Mouse (Mus musculus) lung, postnatal 0 days (tissue): ENCODE measurements around the gene Prkrip1. TPM values are rescaled to one million over a fixed set of nuclear protein-coding genes. Genes with fewer than 3 reads are reported as not detected.
"Not testable (repeated sequence)": the region's sequence is repeated elsewhere in the genome, so short reads cannot be mapped to it uniquely, and the experiment has no call there.

Experiments
- ATAC-seq: fragments of 200-750 bp; cut with Nextera tagmentation; 2 replicates; pipeline ENCODE4 v1.8.0; 2017; ENCODE audit warnings: moderate library complexity
- DNase-seq: peaks from one replicate; pipeline ENCODE4 v3.0.0-alpha.2; 2016; ENCODE audit warnings: low spot score
- H3K27ac ChIP-seq: fragments of 300-500 bp; sonication (generic); 2 replicates; pipeline ENCODE4 v1.5.1; 2014; ENCODE audit warnings: antibody characterized with exemption, mild to moderate bottlenecking, low read length, mixed read lengths
- H3K27me3 ChIP-seq: fragments of 300-500 bp; sonication (generic); replicated peaks from 2 replicates; pipeline ENCODE4 v1.6.1; 2014; ENCODE audit warnings: low read length, mixed read lengths; ENCODE audit not compliant: insufficient read depth
- H3K36me3 ChIP-seq: fragments of 300-500 bp; sonication (generic); 2 replicates; pipeline ENCODE4 v1.6.1; 2014; ENCODE audit warnings: low read length, mixed read lengths; ENCODE audit not compliant: insufficient read depth
- H3K4me1 ChIP-seq: fragments of 300-500 bp; sonication (generic); 2 replicates; pipeline ENCODE4 v1.6.1; 2014; ENCODE audit warnings: antibody characterized with exemption, low read depth, low read length, mixed read lengths; ENCODE audit not compliant: insufficient read depth
- H3K4me2 ChIP-seq: fragments of 300-500 bp; sonication (generic); replicated peaks from 2 replicates; pipeline ENCODE4 v1.6.1; 2014; ENCODE audit warnings: low read depth, mild to moderate bottlenecking, low read length, moderate library complexity, mixed read lengths
- H3K4me3 ChIP-seq: fragments of 300-500 bp; sonication (generic); 2 replicates; pipeline ENCODE4 v1.5.1; 2014; ENCODE audit warnings: low read depth, low read length
- H3K9ac ChIP-seq: fragments of 300-500 bp; sonication (generic); replicated peaks from 2 replicates; pipeline ENCODE4 v1.6.1; 2014; ENCODE audit warnings: low read depth, mild to moderate bottlenecking
- H3K9me3 ChIP-seq: fragments of 300-500 bp; sonication (generic); 2 replicates; pipeline ENCODE4 v1.6.1; 2016; ENCODE audit warnings: low read length, mixed read lengths
- CTCF ChIP-seq: IDR thresholded peaks from 2 replicates; pipeline ENCODE4 v1.5.1; 2016; ENCODE audit warnings: antibody characterized with exemption, mild to moderate bottlenecking
- EP300 ChIP-seq: IDR thresholded peaks from 2 replicates; pipeline ENCODE4 v1.6.1; 2016; ENCODE audit warnings: antibody characterized with exemption, mild to moderate bottlenecking, control low read depth
- WGBS: fragments of 180-500 bp; shearing (Covaris S2); extraction: QIAGEN DNeasy Blood & Tissue Kit; methylation state at CpG from one replicate; pipeline ENCODE4 v1.1.7; 2014; 5-methylcytosine and 5-hydroxymethylcytosine counted together
- polyA plus RNA-seq: library from polyadenylated mRNA; unstranded; fragments of >200 nt; fragmentation: Nextera tagmentation; extraction: Ambion mirVana; gene quantifications from 2 replicates; pipeline ENCODE4 v1.2.1, GENCODE M21; 2015

The Prkrip1 gene
- polyA plus RNA-seq, 1 experiment from 2014 or later: 37.7 TPM

- Histone ChIP-seq H3K9me3 (no peaks in the 10 kb centered on the region), H3K4me3 (no peak overlapping the region), H3K4me2 (no peak overlapping the region), H3K27me3 (no peaks in the 10 kb centered on the region), H3K36me3 (no peaks in the 10 kb centered on the region), H3K9ac (no peak overlapping the region), H3K27ac (no peak overlapping the region), H3K4me1 (no peaks in the 10 kb centered on the region)
- WGBS: 45% methylated on average over 5 of the region's 5 CpGs
- peak; percentile 65 for DNase-seq
- no peak; the same call in 1 of the 2 replicates for ATAC-seq
- TF ChIP-seq EP300 (no peak), CTCF (no peak)
These were observed 15.0 kb upstream of the Prkrip1 start for GRCm38 (mm10) chr5:136213716-136214115.

- WGBS: 89% methylated on average over 11 of the region's 11 CpGs
- no peaks in the 10 kb centered on the region for H3K36me3 ChIP-seq
- TF ChIP-seq EP300: no peak
- no peak for TF ChIP-seq CTCF
- ATAC-seq (no peak), DNase-seq (no peak)
- no peak overlapping the region for H3K4me3 ChIP-seq
- H3K9ac ChIP-seq: no peak overlapping the region
- no peak overlapping the region for H3K27ac ChIP-seq
- H3K9me3 ChIP-seq: no peaks in the 10 kb centered on the region
- H3K27me3 ChIP-seq: no peaks in the 10 kb centered on the region
- no peaks in the 10 kb centered on the region for H3K4me1 ChIP-seq
- H3K4me2 ChIP-seq: no peak overlapping the region
These were observed 14.0 kb upstream of the Prkrip1 start for GRCm38 (mm10) chr5:136212716-136213115.

DNA sequence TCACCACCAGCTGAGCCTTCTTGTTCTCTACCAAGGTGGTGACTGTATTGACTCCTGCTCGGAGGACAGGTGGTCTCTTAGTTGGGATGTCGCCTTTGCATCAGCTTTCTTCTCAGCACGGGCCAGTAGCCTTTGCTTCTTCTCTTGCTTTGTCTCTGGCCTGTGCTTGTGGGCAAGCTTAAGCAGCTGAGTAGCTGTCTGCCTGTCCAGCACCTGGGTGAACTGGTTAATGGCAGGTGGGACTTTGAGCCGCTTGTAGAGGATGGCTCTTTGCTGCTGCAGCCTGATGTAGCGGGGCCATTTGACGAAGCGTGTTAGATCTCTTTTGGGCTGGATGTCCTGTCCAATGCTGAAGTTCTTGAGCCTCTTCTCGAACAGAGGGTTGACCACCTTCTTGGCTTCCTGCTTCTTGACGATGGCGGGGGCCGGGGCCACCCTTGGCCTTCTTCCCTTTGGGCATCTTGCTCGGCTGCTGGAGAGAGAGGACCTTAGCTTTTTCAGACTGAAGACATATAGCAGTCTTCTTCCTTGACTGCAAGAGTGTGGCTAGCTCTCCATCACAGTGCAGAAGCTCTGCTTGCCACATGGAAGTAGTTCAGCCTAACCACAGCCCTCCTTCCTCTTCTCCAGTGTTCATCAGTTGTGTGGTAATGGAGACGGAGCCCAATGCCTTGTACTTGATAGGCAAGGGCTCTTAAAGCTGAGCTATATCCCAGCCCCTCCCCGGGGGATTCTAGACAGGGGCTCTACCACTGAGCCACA, 12.8 kb upstream of the Prkrip1 start:
- H3K27ac ChIP-seq, ATAC-seq, H3K27me3 ChIP-seq, H3K36me3 ChIP-seq, H3K4me1 ChIP-seq, H3K4me2 ChIP-seq, H3K9ac ChIP-seq, H3K9me3 ChIP-seq, H3K4me3 ChIP-seq: not testable (repeated sequence)
- 88% methylated on average over 14 of the region's 14 CpGs for WGBS
- DNase-seq: peak; percentile 26

- no peak for ATAC-seq
- no peaks in the 10 kb centered on the region for H3K27me3 ChIP-seq
- H3K4me3 ChIP-seq: no peak overlapping the region
- H3K9me3 ChIP-seq: no peaks in the 10 kb centered on the region
- no peak overlapping the region for H3K9ac ChIP-seq
- TF ChIP-seq EP300: no peak
- no peak for TF ChIP-seq CTCF
- H3K4me1 ChIP-seq: no peaks in the 10 kb centered on the region
- H3K36me3 ChIP-seq: no peaks in the 10 kb centered on the region
- 61% methylated on average over 5 of the region's 5 CpGs for WGBS
- DNase-seq: no peak
- H3K27ac ChIP-seq: no peak overlapping the region
- H3K4me2 ChIP-seq: no peak overlapping the region
These were observed 11.8 kb upstream of the Prkrip1 start for GRCm38 (mm10) chr5:136210549-136210948.

GRCm38 (mm10) chr5:136201832-136202231, 3.1 kb upstream of the Prkrip1 start:
- no peak overlapping the region for H3K4me2 ChIP-seq
- H3K27me3 ChIP-seq: no peaks in the 10 kb centered on the region
- DNase-seq (peak; percentile 82), ATAC-seq (peak; percentile 37)
- H3K36me3 ChIP-seq: no peaks in the 10 kb centered on the region
- no peaks in the 10 kb centered on the region for H3K4me1 ChIP-seq
- TF ChIP-seq CTCF: peak; percentile 96
- TF ChIP-seq EP300: no peak
- H3K9ac ChIP-seq: no peak overlapping the region
- WGBS: 30% methylated on average over 7 of the region's 7 CpGs
- no peak overlapping the region for H3K4me3 ChIP-seq
- H3K27ac ChIP-seq: no peak overlapping the region
- H3K9me3 ChIP-seq: no peaks in the 10 kb centered on the region

DNA sequence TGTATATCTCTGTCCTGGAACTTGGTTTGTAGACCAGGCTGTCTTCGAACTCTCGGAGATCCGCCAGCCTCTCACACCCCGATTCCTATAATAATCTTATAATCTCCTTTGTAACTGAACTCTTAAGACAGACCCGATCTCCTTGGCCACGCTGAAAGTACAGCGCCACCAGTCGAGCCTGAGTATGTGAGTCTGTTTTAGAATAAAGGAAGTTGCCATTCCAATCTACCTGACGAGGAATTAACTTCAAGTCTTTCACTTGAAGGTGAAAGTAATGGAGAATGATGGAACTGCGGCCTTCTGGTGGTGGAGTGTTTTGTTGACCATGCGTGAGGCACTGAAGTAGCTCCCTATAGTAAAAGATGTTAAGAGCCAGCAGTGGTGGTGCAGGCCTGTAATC, 763 bp upstream of the Prkrip1 start:
- no peaks in the 10 kb centered on the region for H3K27me3 ChIP-seq
- no peaks in the 10 kb centered on the region for H3K4me1 ChIP-seq
- ATAC-seq (no peak), DNase-seq (peak; percentile 51)
- peak overlapping the region; percentile 91; the same call in 1 of the 2 replicates for H3K9ac ChIP-seq
- TF ChIP-seq CTCF (peak; percentile 40), EP300 (no peak)
- 25% methylated on average over 11 of the region's 11 CpGs for WGBS
- H3K4me2 ChIP-seq: peak overlapping the region; percentile 82
- H3K9me3 ChIP-seq: 0 out of 2 replicates have a peak, but pooled peaks cover 2% of the 10 kb centered on the region
- peak overlapping the region; percentile 92 for H3K4me3 ChIP-seq
- peaks cover 9% of the 10 kb centered on the region; the same call in 1 of the 2 replicates for H3K36me3 ChIP-seq
- peak overlapping the region; percentile 85 for H3K27ac ChIP-seq
